Mouse (Mus musculus) kidney, postnatal 4 days (tissue): ENCODE data around the gene Cog6.

Source experiments
- DNase-seq, 2 experiments: peaks; one replicate each; pipeline ENCODE4 v3.0.0; 2021; ENCODE audit warnings: mixed read lengths in 2 of 2

Gene Cog6

DNA sequence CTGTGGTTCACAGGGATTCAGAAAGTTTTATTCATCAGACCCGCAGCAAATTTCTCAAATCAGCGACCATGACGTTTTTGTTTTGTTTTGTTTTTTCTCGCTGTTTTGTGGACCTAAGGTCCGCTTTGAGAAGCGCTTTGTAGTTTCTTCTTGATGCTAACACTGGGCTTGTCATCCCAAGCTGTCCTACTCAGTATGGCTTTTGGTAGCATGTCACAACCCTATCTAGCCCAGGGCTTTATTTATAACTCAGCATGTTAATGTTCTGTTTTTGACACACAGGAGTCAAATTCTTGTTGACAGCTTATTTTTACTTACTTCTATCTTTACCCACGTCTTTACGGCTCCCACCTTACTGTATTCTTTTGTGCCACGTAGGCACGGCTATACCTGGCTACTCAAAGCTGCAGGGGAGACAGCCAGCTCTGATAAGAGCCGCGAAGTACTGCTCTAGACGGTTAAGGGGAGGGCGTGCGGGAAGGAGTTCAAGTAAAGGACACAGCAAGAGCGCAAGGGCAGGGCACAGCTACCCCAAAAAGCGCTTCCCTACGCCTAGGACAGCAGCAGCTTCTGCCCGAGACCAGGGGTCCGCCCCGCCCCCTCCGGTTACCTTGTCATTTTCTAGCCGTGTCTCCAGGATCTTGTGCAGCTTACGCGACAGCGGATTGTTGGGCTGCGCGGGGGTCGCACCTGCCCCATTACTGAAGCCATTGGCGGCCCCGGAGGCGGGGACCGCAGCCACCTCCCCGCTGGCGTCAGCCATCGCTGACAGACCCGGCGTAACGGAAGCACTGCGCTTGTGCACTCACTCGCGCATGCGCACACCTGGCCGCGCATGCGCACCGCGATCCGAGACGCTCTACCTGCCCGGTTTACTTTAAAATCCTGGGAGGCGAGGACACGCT, at the start of gene Cog6:
TSS of gene Cog6 (minus strand) at position 802 of the 905 bp plus-strand sequence.
- peak; percentile 86 to 93 for DNase-seq

DNA sequence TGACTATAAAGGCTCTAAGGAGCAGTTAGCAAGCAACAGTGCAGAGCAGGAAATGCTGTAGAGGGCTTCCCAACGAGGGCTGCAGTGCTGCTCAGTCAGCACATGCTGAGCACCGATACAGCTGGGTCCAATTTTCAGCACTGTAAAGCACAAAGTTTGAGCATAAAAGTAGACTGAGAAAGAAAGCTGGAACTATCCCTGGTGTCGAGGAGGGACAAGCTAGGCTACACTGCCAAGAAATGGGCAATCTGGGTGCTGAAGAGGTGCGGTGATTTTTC, 49.0 kb upstream of the Cog6 start:
- DNase-seq: no peak

DNA sequence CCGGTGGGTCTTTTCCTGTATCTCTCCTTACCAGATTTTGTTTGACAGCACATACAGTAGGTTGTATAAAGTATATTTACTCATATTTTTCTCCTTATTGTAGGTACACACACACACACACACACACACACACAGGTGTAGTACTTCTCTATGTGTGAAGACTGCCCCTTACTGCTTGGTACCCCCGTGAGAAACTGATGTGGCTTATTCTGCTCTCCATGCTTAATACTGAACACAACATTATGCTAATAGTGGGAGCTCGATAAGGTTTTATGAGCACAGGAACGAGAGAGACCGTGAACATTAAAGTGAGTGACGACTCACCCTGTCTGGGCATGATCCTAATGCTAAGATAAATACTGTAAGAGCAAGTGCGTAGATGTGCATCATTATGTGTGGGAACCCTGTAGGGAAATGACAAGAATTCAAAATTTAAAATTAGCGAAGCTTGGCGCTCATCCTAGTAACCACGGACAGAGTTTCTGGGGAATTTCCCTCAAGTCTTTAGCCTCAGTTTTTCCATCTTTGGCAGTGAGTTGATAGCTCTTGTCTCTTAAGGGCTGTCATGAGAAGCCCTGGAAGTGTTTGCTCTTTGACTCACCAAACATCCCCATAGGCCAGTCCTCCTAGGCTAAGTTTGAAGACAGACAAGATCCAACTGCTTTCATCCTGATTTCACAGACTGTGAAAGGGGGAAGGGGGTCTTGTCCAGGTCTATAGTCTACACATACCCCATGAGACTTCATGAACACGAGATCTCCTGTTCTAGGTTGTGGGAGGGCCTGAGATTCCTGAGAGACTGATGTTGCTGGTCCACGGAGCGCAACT, 48.4 kb upstream of the Cog6 start:
- DNase-seq: no peak

DNA sequence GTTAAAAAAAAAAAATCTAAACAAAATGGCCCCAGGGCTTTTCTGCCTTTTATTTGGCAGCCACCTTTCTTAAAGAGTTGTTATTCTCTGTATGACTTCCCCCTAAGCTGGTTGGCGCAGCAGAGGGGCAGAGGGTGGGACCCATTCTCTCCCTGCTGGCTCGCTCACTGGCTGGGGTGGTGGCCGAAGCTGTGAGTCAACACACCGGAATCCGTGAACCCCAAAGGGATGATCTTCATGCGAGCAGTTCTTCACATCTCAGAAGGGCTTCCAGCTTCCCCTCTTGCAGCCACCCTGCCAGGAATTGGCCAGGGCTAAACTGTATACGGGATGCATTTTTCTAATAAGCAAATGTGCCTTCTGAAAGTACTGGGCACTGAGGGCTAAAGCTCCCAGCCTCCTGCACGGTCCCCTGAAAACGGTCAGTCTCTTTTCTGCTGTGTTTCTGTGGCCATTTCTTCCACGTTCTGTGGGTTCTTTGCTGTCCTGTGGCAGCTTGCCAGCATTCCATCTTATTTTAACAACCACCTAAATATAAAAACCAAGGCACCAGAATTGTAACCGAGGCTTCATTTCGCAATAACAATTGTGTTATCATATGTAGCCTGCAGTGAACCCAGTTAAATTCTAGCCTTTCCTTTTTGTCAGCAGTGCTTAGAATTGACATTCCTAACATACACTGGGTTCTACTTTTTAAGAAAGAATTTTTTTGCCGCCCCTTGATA, 46.5 kb upstream of the Cog6 start:
- DNase-seq: no peak

DNA sequence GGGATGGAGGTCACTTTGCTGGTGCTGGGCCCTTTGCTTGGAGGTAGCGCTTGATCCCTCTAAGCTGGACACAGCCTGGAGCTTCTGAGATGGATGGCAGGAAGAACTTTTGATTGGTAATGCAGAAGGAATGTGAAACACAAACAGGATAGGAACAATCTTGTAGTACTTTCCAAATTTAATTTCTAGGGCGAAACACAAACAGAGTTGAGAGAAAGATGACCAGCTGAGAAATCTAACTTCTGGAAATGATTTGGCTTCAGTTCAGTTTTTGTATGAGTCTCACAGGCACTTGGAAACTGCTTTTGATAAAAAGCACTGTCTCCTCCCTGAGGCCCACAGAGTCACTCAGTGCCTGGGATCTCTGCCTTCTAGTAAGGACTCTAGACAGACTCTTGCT, 42.9 kb upstream of the Cog6 start:
- DNase-seq: peak in 1 of 2 experiments; percentile 21

DNA sequence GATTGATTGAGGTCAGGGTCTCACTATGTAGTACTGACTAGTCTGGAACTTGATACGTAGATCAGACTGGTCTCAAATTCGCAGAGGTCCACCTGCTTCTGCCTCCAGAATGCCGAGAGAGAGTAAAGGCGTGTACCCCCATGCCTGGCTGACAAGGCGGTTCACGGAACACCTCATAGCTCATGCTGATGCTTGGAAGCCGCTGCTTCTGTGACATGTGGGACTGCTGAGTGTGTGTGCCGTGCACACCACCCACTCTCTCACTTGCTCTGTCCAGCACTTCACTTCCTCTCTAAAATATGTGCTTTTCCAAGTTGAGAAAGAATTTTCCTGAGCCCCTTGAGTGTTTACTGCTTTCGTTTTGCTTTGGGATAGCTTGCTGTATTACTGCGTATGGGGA, 39.4 kb upstream of the Cog6 start:
- no peak for DNase-seq

DNA sequence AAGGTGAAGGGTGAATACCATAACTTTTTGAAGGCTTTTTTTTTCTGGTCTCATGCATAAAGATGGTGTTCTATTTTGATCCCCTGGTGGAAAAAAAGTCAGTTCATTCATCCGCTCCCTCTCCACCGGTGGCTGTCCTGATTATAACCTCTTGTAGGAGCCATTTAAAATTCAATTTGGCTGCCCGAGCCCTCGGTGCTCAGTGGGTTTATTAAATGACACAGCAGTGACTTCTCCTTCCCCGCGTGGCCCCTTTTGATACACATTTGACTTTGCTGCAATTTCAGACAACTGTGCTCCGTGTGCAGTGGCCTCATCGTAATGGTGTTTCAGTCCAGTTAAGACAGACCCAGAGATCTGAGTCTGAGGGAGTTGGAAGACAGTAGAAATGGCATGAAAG, 35.3 kb upstream of the Cog6 start:
- no peak for DNase-seq

DNA sequence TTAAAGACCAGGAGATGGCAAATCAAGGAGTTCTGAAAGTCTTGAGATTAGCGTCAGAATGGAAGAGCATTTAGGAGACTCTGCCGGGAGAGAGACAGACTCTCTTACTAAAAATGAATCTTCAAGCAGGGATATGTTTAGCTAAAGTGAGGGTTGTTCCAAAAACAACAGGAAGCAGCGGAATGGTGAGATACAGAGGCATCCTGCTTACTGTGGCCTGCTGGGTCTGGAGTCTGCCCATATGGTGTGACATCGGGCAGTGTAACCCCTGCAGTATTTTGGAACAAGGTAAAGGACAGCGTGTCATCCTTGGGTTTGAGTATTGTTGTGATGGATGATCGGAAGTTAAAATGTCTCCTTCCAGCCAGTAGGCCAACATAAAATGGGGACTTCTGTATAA, 29.3 kb upstream of the Cog6 start:
- DNase-seq: no peak

DNA sequence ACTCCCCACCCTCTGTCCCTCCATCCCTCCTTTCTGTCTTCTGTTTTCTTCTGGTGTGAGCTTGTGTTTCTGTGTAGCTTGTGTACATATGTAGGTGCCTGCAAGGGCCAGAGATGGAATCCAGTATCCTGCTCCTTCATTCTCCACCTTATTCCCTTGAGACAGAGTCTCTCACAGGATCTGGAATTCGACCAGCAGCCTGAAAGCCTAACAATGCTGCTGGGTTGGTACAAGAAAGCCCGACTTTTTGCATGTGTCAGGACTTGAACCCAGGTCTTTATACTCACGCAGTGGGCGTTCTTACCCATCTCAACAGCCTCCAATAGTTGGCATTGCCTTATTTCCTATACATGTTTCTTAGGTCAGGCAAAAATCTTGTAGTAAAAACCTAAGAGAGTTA, 28.7 kb upstream of the Cog6 start:
- no peak for DNase-seq

DNA sequence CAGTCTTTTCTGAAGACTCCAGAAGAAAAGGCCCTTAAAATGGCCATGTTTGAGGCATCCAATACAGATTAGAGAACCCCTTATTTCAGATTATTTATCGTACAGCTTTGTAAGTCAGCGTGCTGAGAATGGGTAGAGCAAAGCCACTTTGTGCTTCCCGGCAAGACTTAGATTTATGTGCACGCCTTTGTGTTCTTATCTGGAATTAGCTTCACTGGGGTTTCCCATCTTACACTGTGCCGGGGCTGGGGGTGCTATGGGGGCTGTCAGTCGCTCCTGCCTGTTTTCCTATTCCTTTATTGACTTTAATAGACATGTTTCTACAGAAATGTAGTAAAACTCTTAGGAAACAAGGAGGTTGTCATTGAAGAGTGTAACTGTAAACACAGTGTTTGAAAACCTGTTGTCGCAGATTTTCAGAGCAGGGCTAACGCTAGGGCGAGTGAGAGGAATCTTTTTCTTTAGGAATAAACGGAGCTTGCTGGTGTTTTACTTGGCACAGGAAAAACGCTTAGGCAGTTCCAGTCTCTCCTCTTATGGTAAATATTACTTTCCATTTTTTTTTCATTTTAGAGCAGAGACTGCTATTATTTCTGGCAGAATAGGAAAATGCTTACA, 27.8 kb upstream of the Cog6 start:
- peak in 1 of 2 experiments; percentile 19 for DNase-seq

DNA sequence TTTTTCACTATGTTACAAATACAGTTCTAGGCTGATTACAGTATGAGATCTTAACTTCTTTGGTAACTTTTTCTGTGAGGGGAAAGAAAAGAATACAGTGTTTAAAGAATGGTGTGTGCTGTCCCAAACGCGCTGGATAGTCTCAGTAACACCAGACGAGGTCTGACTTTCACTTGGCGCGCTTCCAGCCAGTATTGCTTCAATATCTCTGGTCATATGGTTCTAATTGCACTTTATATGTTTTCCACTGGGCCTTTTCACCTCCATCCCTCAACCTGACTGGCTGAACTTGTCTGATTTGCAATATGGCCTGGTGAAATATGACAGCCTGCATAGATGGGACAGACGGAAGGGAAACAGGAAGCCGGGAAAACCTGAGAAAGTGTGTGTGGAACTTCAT, 27.2 kb upstream of the Cog6 start:
- DNase-seq: peak; percentile 59 to 66

DNA sequence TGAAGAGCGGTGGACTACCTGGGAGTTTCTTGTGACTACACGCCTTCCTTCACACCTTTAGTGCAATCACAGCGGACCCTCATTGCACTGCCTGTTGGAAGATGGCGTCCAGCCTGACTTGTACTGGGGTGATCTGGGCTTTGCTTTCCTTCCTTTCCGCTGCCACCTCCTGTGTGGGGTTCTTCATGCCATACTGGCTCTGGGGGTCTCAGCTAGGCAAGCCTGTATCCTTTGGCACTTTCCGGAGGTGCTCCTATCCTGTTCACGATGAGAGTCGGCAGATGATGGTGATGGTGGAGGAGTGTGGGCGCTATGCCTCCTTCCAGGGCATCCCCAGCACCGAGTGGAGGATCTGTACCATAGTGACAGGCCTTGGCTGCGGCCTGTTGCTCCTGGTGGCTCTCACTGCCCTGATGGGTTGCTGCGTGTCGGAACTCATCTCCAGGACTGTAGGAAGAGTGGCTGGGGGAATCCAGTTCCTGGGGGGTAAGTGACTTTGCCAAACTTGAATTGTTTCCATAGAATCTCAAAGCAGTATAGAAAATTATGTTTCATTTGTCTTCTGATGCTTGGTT, 26.3 kb upstream of the Cog6 start:
- DNase-seq: peak in 1 of 2 experiments; percentile 15

DNA sequence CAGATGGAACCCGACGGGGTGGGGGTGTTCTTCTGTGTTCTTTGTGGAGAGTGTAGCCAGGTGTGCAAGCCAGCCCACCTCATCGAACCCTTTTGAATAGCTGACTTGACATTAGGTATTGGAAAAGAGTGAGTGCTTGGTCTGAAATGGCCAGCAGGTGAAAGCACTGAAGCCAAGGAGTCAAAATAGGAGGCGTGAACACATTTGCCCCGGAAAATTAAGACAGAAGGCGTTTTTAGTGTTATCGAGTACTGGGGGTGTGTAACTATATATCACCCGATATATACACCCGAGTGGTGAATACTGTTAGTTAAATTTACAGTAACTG, 25.2 kb upstream of the Cog6 start:
- DNase-seq: peak in 1 of 2 experiments; percentile 44

DNA sequence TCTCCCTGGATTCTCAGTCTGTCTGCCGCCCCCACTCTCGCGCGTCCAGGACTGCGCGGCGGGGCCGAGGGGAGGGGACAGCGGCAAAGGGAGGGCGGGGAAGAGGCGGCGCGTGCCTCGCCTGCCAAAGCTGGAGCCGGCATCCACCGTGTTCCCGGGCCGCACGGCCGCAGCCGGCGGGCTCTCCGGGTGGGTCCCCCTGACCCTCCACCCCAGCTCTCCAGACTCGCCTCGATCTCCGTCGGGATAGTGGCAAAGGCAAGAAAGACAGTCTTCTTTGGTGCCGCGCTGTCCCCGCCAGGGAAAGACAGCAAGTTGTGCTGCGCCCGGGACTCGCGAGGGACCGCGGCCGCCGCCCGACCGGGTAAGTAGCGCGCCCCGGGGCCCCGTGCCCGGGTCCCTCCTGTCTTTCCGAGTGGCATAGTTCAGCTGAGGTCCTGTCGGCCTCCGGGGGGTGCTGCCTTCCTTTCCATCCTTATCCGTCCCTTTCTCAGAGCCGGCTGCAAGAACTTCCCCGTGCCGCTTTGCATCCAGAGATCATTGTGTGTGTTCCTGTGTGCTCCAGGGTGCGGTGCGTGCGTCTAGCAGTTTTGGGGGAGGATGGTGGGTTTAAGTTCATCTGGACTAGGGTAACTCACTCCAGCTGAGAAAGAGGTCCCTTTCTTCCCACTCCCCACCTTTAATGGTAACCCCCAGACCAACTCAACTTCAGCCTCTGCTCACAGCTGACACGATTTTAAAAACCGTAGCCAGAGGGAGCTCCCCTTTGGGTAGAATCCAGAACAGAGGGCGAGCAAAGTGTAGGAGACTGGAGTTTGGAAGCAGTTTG, 24.6 kb upstream of the Cog6 start, which contains the start of gene Lhfp:
TSS of gene Lhfp (plus strand) at position 118 of the 829 bp plus-strand sequence.
- peak; percentile 80 to 86 for DNase-seq

DNA sequence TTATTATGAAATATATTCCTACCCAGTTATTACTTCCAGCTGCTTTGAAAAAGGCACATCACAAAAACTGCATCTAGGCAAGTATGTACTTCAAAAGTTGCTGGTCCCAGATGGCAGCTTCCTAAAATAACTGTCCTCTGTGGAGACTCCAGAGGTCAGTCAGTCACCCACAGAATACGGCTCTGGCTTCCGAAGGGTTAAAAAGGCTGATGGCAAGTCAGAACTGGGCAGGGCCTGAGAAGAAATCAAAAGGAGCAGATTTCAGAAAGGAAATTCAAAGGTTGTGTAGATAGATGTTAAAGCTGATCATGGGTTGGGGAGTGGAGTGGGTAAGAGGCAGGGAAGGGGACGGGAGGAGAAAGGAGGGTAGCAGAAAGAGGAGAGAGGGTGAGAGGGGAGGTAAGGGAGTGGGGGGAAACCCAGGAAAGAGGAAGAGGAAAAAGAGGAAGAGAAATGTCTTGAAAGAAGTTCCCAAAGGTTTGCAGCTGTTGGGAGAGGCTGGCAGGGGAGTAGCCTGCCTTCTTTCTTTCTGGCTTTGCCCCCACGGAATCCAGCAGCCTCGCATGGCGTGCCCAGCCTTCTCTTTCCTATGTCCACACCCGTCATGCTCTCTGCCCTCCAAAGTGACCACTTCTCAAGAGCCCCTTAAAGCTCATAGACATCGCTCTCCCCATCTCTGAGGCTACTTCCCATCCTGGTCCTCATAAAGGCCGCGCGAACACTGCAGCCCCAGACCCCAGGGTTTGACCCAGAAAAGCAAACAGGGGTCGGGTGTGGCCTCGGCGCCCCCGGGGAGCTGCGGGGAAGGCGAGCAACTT, 23.8 kb upstream of the Cog6 start:
- DNase-seq: no peak

DNA sequence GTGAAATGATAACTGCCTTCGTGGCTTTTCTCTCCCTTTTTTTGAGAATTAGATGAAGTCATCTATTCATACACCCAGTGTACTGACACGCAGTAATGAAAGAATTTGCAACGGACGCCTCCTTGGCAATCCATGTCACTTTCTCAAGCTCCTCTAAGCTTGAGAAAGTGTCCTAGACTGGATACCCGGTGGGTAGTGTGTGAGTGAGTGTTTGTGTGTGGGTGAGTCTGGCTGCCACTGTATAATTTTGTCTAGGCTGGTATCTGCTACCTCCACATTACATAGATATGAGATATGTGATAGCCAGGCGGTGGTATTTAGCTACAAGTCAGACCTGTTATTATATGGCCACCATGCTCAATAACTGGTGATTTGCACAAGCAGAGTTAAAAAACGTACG, 22.7 kb upstream of the Cog6 start:
- DNase-seq: no peak

DNA sequence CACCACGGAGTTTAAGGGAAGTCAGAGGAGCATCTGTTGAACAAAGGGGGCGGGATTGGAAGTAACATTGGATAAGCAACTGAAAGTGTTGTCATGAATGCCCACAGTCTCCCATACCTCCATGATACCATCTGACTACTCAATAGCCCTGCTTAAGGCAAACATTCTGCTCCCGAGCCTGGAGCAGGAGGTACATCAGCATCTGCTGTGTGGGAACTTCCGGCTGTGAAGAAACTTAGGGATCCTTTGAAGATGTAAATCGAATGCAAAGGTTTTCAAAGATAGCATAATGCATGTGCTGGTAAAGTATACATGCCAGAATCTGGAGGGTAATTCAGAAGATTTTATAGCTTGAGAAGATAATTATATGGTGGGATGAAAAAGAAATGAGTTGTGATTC, 21.9 kb upstream of the Cog6 start:
- no peak for DNase-seq

DNA sequence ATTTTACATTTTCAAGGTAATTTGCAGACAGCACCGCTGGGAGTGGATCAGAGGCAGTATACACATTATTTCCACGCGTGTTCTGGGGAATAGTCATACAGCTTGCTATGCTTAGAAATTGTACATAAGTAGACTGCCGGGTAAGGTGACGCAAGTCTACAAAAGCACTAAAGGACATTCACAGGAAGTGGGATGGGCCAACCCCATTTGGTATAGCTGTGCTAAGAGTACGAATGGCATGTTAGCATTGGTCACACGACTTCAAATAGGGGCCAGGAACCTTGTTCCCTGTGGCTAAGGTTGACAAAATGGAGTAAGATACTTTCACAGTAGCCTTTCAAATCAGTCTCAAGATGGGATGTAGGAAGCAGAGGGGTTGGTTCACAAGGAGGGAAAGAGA, 19.9 kb upstream of the Cog6 start:
- no peak for DNase-seq

DNA sequence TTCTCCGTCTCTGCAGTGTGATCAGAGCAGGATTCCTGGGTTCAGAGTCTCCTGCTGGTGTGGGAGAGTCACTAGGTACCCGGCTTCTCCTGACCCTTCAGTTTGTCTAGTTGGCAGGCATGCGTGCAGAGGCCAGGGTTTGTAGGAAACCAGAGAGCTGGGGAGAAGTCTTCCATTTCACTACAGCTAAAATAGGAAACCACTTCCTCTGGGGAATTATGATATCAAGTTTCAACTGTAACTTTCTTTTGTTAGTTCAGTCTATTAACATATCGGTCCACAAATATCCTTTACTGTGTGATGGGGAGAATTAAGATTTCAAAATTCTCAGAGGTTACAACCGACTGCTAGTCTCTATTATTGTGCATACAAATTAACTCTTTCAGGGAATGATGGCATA, 19.0 kb upstream of the Cog6 start:
- DNase-seq: no peak

DNA sequence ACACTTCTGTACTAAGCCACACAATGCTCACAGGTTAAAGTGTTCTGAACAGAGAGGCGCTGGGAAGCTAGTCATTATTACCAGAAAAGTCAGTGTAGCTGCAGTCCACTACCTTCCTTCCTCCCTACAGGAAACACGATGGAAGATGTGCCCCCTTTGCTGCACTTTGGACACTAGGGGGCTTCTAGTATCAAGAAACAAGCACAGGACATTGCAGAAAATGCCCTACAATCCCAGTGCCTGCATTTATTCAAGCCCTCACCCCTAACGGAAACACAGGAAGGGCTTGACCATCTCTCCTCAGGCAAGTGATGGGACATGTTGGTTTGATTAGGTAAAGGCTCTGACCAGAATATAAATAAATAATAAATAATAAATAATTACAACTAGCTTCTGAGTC, 16.4 kb upstream of the Cog6 start:
- DNase-seq: peak; percentile 35 to 59

DNA sequence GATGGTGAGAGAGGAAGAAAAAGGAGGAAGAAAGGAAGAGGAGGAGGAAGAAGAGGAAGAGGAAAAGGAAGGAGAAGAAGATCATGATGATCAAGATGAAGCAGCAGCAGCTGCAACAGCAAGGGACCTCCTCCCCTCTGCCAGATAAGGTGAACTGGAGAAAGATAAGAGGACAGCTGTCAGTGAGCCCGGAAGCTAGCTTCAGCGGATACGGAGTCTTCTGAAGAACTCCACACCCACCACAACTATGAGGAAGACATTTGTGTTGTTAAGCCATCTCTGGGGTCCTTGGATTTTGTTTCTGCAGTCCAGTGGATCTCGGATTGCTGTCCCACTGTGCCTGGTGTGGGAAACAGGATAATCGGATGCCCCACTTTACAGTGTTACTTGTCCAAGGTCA, 15.4 kb upstream of the Cog6 start:
- no peak for DNase-seq
